Mouse (Mus musculus) G1E (cell line): ENCODE measurements around the gene Fat3. TPM values are rescaled to one million over a fixed set of nuclear protein-coding genes. Genes with fewer than 3 reads are reported as not detected.

Source experiments
- ATAC-seq: 2 replicates; pipeline ENCODE4 v1.8.0; 2016; ENCODE audit warnings: mild to moderate bottlenecking; ENCODE audit not compliant: insufficient number of reproducible peaks, poor library complexity, low FRiP score, severe bottlenecking; ENCODE audit errors: extremely low read depth
- DNase-seq: peaks from one replicate; pipeline ENCODE4 v3.0.0; 2012; ENCODE audit warnings: low spot score
- H3K27me3 ChIP-seq: 2 replicates; pipeline ENCODE4 v1.6.1; 2012; ENCODE audit warnings: mild to moderate bottlenecking, low read length, inconsistent platforms; ENCODE audit not compliant: insufficient read depth
- H3K36me3 ChIP-seq: replicated peaks from 2 replicates; pipeline ENCODE3; 2012; ENCODE audit warnings: mild to moderate bottlenecking, inconsistent platforms
- H3K4me1 ChIP-seq: 2 replicates; pipeline ENCODE4 v1.6.1; 2012; ENCODE audit warnings: low read depth, low read length, inconsistent platforms, mixed read lengths; ENCODE audit not compliant: insufficient read depth
- H3K4me3 ChIP-seq: 2 replicates; pipeline ENCODE4 v1.5.1; 2012; ENCODE audit warnings: low read depth, mild to moderate bottlenecking, inconsistent platforms, low read length, moderate library complexity, mixed read lengths
- H3K9me3 ChIP-seq: replicated peaks from 2 replicates; pipeline ENCODE4 v1.6.1; 2012; ENCODE audit warnings: inconsistent platforms
- CTCF ChIP-seq: IDR thresholded peaks from 2 replicates; pipeline ENCODE4 v1.5.1; 2012; ENCODE audit warnings: low read depth, low read length, inconsistent platforms, mixed read lengths
- GATA1 ChIP-seq: IDR thresholded peaks from 2 replicates; pipeline ENCODE4 v1.6.1; 2012; ENCODE audit warnings: borderline replicate concordance, low read length, inconsistent platforms, mixed read lengths
- GATA2 ChIP-seq: IDR thresholded peaks from 2 replicates; pipeline ENCODE4 v1.6.1; 2012; ENCODE audit warnings: low read depth, low read length, inconsistent platforms, borderline replicate concordance
- POLR2AphosphoS5 ChIP-seq: IDR thresholded peaks from 2 replicates; pipeline ENCODE4 v1.6.1; 2012; ENCODE audit warnings: low read depth, low read length, inconsistent platforms; ENCODE audit not compliant: insufficient replicate concordance
- TAL1 ChIP-seq: conservative IDR thresholded peaks from 2 replicates; pipeline ENCODE4 v1.6.1; 2012; ENCODE audit warnings: low read depth, low read length, inconsistent platforms, mixed read lengths
- polyA plus RNA-seq: library from polyadenylated mRNA; stranded (reverse); fragments of >175 nt; gene quantifications from 2 replicates; pipeline ENCODE4 v1.2.3, GENCODE M21; 2012
- total RNA-seq, 2 experiments: library from RNA; stranded (forward) in 1 of 2; stranded (reverse) in 1 of 2; fragments of 200-1000 nt in 1 of 2; fragments of >200 nt in 1 of 2; fragmentation: Nextera tagmentation in 1 of 2; gene quantifications; 2 replicates each; pipeline ENCODE4 v1.2.3; 2014 to 2017

Gene Fat3
- total and polyA plus RNA-seq, 3 experiments = 0.11 TPM; not detected in 2

GRCm38 (mm10) chr9:16150046-16150445 lies 351.0 kb downstream of the Fat3 start:
- ATAC-seq = no peak
- Histone ChIP-seq H3K4me1 (no peaks in the 10 kb centered on the region), H3K4me3 (no peak overlapping the region), H3K9me3 (no peaks in the 10 kb centered on the region), H3K27me3 (no peaks in the 10 kb centered on the region), H3K36me3 (no peaks in the 10 kb centered on the region)
- DNase-seq = no peak
- no peak for TF ChIP-seq POLR2AphosphoS5
- no peak for TF ChIP-seq TAL1
- TF ChIP-seq CTCF = no peak
- TF ChIP-seq GATA1 = no peak

GRCm38 (mm10) chr9:16147735-16148134 lies 353.4 kb downstream of the Fat3 start:
- H3K27me3 ChIP-seq = no peaks in the 10 kb centered on the region
- no peaks in the 10 kb centered on the region for H3K9me3 ChIP-seq
- no peaks in the 10 kb centered on the region for H3K4me1 ChIP-seq
- H3K36me3 ChIP-seq = no peaks in the 10 kb centered on the region
- H3K4me3 ChIP-seq = no peak overlapping the region
- DNase-seq (no peak), ATAC-seq (no peak)
- TF ChIP-seq GATA1 (no peak), CTCF (no peak), TAL1 (no peak), GATA2 (no peak), POLR2AphosphoS5 (no peak)

GRCm38 (mm10) chr9:16144684-16145083 lies 356.4 kb downstream of the Fat3 start:
- DNase-seq (no peak), ATAC-seq (no peak)
- Histone ChIP-seq H3K27me3 (no peaks in the 10 kb centered on the region), H3K36me3 (no peaks in the 10 kb centered on the region), H3K9me3 (no peaks in the 10 kb centered on the region), H3K4me3 (no peak overlapping the region), H3K4me1 (no peaks in the 10 kb centered on the region)
- TF ChIP-seq POLR2AphosphoS5 (no peak), GATA1 (no peak), TAL1 (no peak), GATA2 (no peak), CTCF (no peak)

- Histone ChIP-seq H3K27me3 (no peaks in the 10 kb centered on the region), H3K4me3 (no peak overlapping the region), H3K4me1 (no peaks in the 10 kb centered on the region), H3K9me3 (no peaks in the 10 kb centered on the region), H3K36me3 (no peaks in the 10 kb centered on the region)
- no peak for DNase-seq
- TF ChIP-seq POLR2AphosphoS5 (no peak), GATA1 (no peak), CTCF (no peak), TAL1 (no peak), GATA2 (no peak)
- no peak for ATAC-seq
Observed at GRCm38 (mm10) chr9:16139300-16139699, 361.8 kb downstream of the Fat3 start.

GRCm38 (mm10) chr9:16133098-16133497 lies 368.0 kb downstream of the Fat3 start:
- ATAC-seq = no peak
- TF ChIP-seq TAL1 (no peak), CTCF (no peak), POLR2AphosphoS5 (no peak), GATA2 (no peak), GATA1 (no peak)
- DNase-seq = no peak
- no peaks in the 10 kb centered on the region for H3K36me3 ChIP-seq
- H3K4me1 ChIP-seq = no peaks in the 10 kb centered on the region
- H3K27me3 ChIP-seq = no peaks in the 10 kb centered on the region
- no peaks in the 10 kb centered on the region for H3K9me3 ChIP-seq
- no peak overlapping the region for H3K4me3 ChIP-seq

GRCm38 (mm10) chr9:16132594-16132993 lies 368.5 kb downstream of the Fat3 start:
- Histone ChIP-seq H3K4me3 (no peak overlapping the region), H3K27me3 (no peaks in the 10 kb centered on the region), H3K9me3 (no peaks in the 10 kb centered on the region), H3K36me3 (no peaks in the 10 kb centered on the region), H3K4me1 (no peaks in the 10 kb centered on the region)
- no peak for TF ChIP-seq CTCF
- TF ChIP-seq GATA2 = no peak
- ATAC-seq (no peak), DNase-seq (no peak)

- no peaks in the 10 kb centered on the region for H3K9me3 ChIP-seq
- H3K27me3 ChIP-seq = no peaks in the 10 kb centered on the region
- H3K36me3 ChIP-seq = no peaks in the 10 kb centered on the region
- H3K4me3 ChIP-seq = no peak overlapping the region
- DNase-seq (no peak), ATAC-seq (no peak)
- H3K4me1 ChIP-seq = no peaks in the 10 kb centered on the region
- TF ChIP-seq TAL1 (no peak), CTCF (no peak), POLR2AphosphoS5 (no peak), GATA2 (no peak), GATA1 (no peak)
Observed at GRCm38 (mm10) chr9:16121756-16122155, 379.3 kb downstream of the Fat3 start.
